Mouse (Mus musculus): Measurements from ENCODE around the gene Vav2. TPM values are rescaled to one million over a fixed set of nuclear protein-coding genes. Genes with fewer than 3 reads are reported as not detected.

The Vav2 gene
- polyA plus RNA-seq, 1 experiment, result 28.1 TPM

DNA sequence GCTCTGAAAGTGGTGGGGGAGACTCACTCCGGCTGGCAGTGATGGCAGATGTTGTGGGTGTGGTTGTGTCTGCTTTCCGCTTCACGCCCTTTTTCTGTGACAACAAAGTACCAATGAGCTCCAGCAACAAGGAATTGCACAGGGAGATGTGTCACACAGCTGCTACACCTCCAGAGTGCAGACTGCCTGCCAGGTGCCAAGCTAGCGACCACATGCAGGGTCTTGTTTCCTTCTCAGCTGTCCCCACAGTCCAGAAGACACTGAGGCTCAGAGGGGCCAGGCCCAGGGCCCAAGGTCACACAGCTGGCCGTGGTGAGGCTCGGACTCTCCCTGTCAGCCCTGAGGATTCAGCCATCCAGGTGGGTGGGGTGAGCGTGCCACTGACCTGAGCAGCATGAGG lies 32.9 kb upstream of the Vav2 start:
- 86% methylated on average over 7 of the region's 7 CpGs for WGBS
- H3K4me1 ChIP-seq (ENCODE audit: control insufficient read depth, insufficient read depth, low read length), result no peaks in the 10 kb centered on the region; the same call in 1 of the 2 replicates
- no peak overlapping the region for H3K27ac ChIP-seq (ENCODE audit: insufficient read depth, low read depth, low read length)
- DNase-seq, result no peak
- no peak overlapping the region for H3K4me3 ChIP-seq (ENCODE audit: insufficient read depth, low read depth, low read length)
- no peaks in the 10 kb centered on the region for H3K36me3 ChIP-seq (ENCODE audit: control insufficient read depth, insufficient read depth, low read length)
- TF ChIP-seq POLR2A (IDR thresholded peaks at IDR 0.05; ENCODE audit: low read depth, low read length) (no peak), CTCF (conservative IDR thresholded peaks at IDR 0.05; ENCODE audit: insufficient read depth, insufficient read length, low read depth, low read length) (no peak)
- H3K27me3 ChIP-seq (replicated peaks; ENCODE audit: control insufficient read depth, insufficient read depth, low read length), result no peaks in the 10 kb centered on the region

GRCm38 (mm10) chr2:27450226-27450625 lies 23.4 kb upstream of the Vav2 start:
- no peak for DNase-seq
- H3K36me3 ChIP-seq (ENCODE audit: control insufficient read depth, insufficient read depth, low read length), result peaks cover 4% of the 10 kb centered on the region
- no peaks in the 10 kb centered on the region for H3K27me3 ChIP-seq (replicated peaks; ENCODE audit: control insufficient read depth, insufficient read depth, low read length)
- TF ChIP-seq CTCF (conservative IDR thresholded peaks at IDR 0.05; ENCODE audit: insufficient read depth, insufficient read length, low read depth, low read length), result no peak
- TF ChIP-seq POLR2A (IDR thresholded peaks at IDR 0.05; ENCODE audit: low read depth, low read length), result no peak
- WGBS, result 86% methylated on average over 14 of the region's 14 CpGs
- no peaks in the 10 kb centered on the region for H3K4me1 ChIP-seq (ENCODE audit: control insufficient read depth, insufficient read depth, low read length)
- no peak overlapping the region for H3K4me3 ChIP-seq (ENCODE audit: insufficient read depth, low read depth, low read length)
- no peak overlapping the region for H3K27ac ChIP-seq (ENCODE audit: insufficient read depth, low read depth, low read length)

- Histone ChIP-seq H3K4me3 (ENCODE audit: insufficient read depth, low read depth, low read length) (no peak overlapping the region), H3K27ac (ENCODE audit: insufficient read depth, low read depth, low read length) (no peak overlapping the region), H3K36me3 (ENCODE audit: control insufficient read depth, insufficient read depth, low read length) (peaks cover 4% of the 10 kb centered on the region), H3K27me3 (replicated peaks; ENCODE audit: control insufficient read depth, insufficient read depth, low read length) (no peaks in the 10 kb centered on the region), H3K4me1 (ENCODE audit: control insufficient read depth, insufficient read depth, low read length) (no peaks in the 10 kb centered on the region; the same call in 1 of the 2 replicates)
- DNase-seq, result no peak
- WGBS, result 82% methylated on average over 5 of the region's 5 CpGs
- TF ChIP-seq CTCF (conservative IDR thresholded peaks at IDR 0.05; ENCODE audit: insufficient read depth, insufficient read length, low read depth, low read length) (0 out of 2 replicates have a peak, but pooled peaks have one; percentile 4), POLR2A (IDR thresholded peaks at IDR 0.05; ENCODE audit: low read depth, low read length) (no peak)
Observed at GRCm38 (mm10) chr2:27447782-27448181, 20.9 kb upstream of the Vav2 start.

DNA sequence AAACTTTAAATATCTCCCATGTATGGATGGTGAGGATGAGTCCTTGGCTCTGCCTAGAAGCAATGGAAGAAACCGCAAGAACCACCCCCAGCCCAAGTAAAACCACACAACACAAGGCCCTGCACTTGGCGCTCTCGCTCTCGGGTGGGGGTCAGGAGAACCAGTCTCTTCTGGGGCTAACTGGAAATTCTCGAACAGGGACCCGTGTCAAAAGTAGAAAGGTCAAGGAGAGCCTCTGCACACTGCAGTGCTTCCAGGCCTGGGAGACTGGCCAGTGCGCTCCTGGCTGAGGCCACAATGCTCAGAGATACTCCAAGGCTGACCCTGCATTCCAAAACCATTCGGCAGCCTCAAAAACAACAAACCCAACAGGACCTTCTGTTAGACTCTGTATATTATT lies 20.0 kb upstream of the Vav2 start:
- TF ChIP-seq POLR2A (IDR thresholded peaks at IDR 0.05; ENCODE audit: low read depth, low read length), result no peak
- TF ChIP-seq CTCF (conservative IDR thresholded peaks at IDR 0.05; ENCODE audit: insufficient read depth, insufficient read length, low read depth, low read length), result no peak
- 80% methylated on average over 8 of the region's 8 CpGs for WGBS
- no peak for DNase-seq

DNA sequence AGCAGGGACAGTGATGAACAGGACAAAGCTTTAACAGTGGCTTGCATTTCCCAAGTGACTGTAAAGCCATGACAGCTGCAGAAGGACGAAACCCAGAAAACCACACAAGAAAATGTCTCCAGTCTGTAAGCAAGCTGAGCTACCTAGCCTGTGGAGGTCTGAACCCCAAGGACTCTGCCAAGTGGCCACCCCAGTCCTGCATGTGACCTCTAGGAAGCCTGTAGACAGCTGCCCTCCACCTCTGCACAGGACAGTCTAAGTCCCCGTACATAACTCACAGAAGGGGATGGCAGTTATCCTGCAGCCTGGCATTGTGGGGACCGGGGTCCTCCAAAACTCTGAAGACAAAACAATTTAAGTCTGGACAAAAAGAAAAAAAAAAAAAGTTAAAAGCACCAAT lies 19.1 kb upstream of the Vav2 start:
- DNase-seq, result no peak
- TF ChIP-seq CTCF (conservative IDR thresholded peaks at IDR 0.05; ENCODE audit: insufficient read depth, insufficient read length, low read depth, low read length) (no peak), POLR2A (IDR thresholded peaks at IDR 0.05; ENCODE audit: low read depth, low read length) (no peak)
- H3K36me3 ChIP-seq (ENCODE audit: control insufficient read depth, insufficient read depth, low read length), result peaks cover 4% of the 10 kb centered on the region
- H3K27ac ChIP-seq (ENCODE audit: insufficient read depth, low read depth, low read length), result no peak overlapping the region
- H3K4me1 ChIP-seq (ENCODE audit: control insufficient read depth, insufficient read depth, low read length), result peaks cover 4% of the 10 kb centered on the region; the same call in 1 of the 2 replicates
- no peak overlapping the region for H3K4me3 ChIP-seq (ENCODE audit: insufficient read depth, low read depth, low read length)
- WGBS, result 93% methylated on average over 3 of the region's 3 CpGs
- H3K27me3 ChIP-seq (replicated peaks; ENCODE audit: control insufficient read depth, insufficient read depth, low read length), result no peaks in the 10 kb centered on the region

More for the DNA sequence above, 20.0 kb upstream of the Vav2 start:
- Histone ChIP-seq H3K27me3 (replicated peaks; ENCODE audit: control insufficient read depth, insufficient read depth, low read length) (no peaks in the 10 kb centered on the region), H3K4me1 (ENCODE audit: control insufficient read depth, insufficient read depth, low read length) (peaks cover 1% of the 10 kb centered on the region; the same call in 1 of the 2 replicates), H3K4me3 (ENCODE audit: insufficient read depth, low read depth, low read length) (no peak overlapping the region), H3K27ac (ENCODE audit: insufficient read depth, low read depth, low read length) (no peak overlapping the region), H3K36me3 (ENCODE audit: control insufficient read depth, insufficient read depth, low read length) (peaks cover 4% of the 10 kb centered on the region)

DNA sequence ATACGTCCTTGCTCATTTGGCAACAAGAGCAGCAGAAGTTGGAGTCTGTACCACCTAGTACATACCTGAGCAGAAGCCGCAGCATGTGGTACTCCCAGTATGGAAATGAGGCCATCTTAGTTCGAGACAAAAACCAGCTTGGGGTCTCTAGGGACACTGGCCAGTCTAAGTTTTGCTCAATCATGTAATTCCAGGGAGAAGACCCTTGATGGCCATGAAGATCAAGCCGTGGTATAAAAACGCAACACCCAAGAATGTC lies 16.5 kb upstream of the Vav2 start:
- 75% methylated on average over 5 of the region's 5 CpGs for WGBS
- no peak overlapping the region for H3K4me3 ChIP-seq (ENCODE audit: insufficient read depth, low read depth, low read length)
- H3K4me1 ChIP-seq (ENCODE audit: control insufficient read depth, insufficient read depth, low read length), result peaks cover 4% of the 10 kb centered on the region; the same call in 1 of the 2 replicates
- no peak overlapping the region for H3K27ac ChIP-seq (ENCODE audit: insufficient read depth, low read depth, low read length)
- H3K27me3 ChIP-seq (replicated peaks; ENCODE audit: control insufficient read depth, insufficient read depth, low read length), result no peaks in the 10 kb centered on the region
- TF ChIP-seq CTCF (conservative IDR thresholded peaks at IDR 0.05; ENCODE audit: insufficient read depth, insufficient read length, low read depth, low read length) (no peak), POLR2A (IDR thresholded peaks at IDR 0.05; ENCODE audit: low read depth, low read length) (no peak)
- no peaks in the 10 kb centered on the region for H3K36me3 ChIP-seq (ENCODE audit: control insufficient read depth, insufficient read depth, low read length)
- DNase-seq, result no peak

GRCm38 (mm10) chr2:27442708-27443449 lies 16.0 kb upstream of the Vav2 start:
- H3K4me3 ChIP-seq (ENCODE audit: insufficient read depth, low read depth, low read length), result peak overlapping the region; percentile 68
- TF ChIP-seq POLR2A (IDR thresholded peaks at IDR 0.05; ENCODE audit: low read depth, low read length), result no peak
- TF ChIP-seq CTCF (conservative IDR thresholded peaks at IDR 0.05; ENCODE audit: insufficient read depth, insufficient read length, low read depth, low read length), result no peak
- no peaks in the 10 kb centered on the region for H3K36me3 ChIP-seq (ENCODE audit: control insufficient read depth, insufficient read depth, low read length)
- DNase-seq, result no peak
- WGBS, result 33% methylated on average over 20 of the region's 20 CpGs
- no peak overlapping the region for H3K27ac ChIP-seq (ENCODE audit: insufficient read depth, low read depth, low read length)
- H3K4me1 ChIP-seq (ENCODE audit: control insufficient read depth, insufficient read depth, low read length), result peaks cover 4% of the 10 kb centered on the region; the same call in 1 of the 2 replicates
- no peaks in the 10 kb centered on the region for H3K27me3 ChIP-seq (replicated peaks; ENCODE audit: control insufficient read depth, insufficient read depth, low read length)
